In genomic region chr9:107368302-107368701, GRCm38 (mm10) we compare ENCODE assay signal across 21 mouse cellular contexts. TPM values are rescaled to one million over a fixed set of nuclear protein-coding genes. Genes with fewer than 3 reads are reported as not detected.
DNase-seq lines count a peak whose midpoint lies in the region; ATAC-seq lines count a peak whose summit lies in the region.
"Had no signal": no experiment of that assay in that cellular context is flagged by ENCODE, and none has a peak within 500 bp of the region (broad histone marks: within the 10 kb centered on the region; RNA-seq: fewer than 3 reads in every experiment).

No protein-coding gene starts in this region.

- peaks cover 35% of the 10 kb centered on the region for H3K4me1 ChIP-seq in midbrain, embryonic 13.5 days (replicated peaks)
- peaks cover 10% of the 10 kb centered on the region; the same call in 1 of the 2 replicates for H3K4me1 ChIP-seq in midbrain, embryonic 15.5 days
- peaks cover 58% of the 10 kb centered on the region for H3K4me1 ChIP-seq in liver, embryonic 16.5 days (ENCODE audit: control insufficient read depth, low read depth, low read length)

- H3K4me3 ChIP-seq in midbrain, embryonic 13.5 days (replicated peaks): no peak overlapping the region
- H3K4me3 ChIP-seq in midbrain, embryonic 15.5 days: no peak overlapping the region
- H3K4me3 ChIP-seq in liver, embryonic 16.5 days (ENCODE audit: low read depth, low read length): no peak overlapping the region
- H3K4me3 ChIP-seq: gastrocnemius, adult 2 months; heart, embryonic 12.5 days; megakaryocyte, embryonic 14.5 days had no signal

- H3K9ac ChIP-seq in midbrain, embryonic 13.5 days (replicated peaks): 0 out of 2 replicates have a peak overlapping the region, but pooled peaks have one; percentile 19
- H3K9ac ChIP-seq in midbrain, embryonic 15.5 days: no peak overlapping the region
- H3K9ac ChIP-seq in liver, embryonic 16.5 days (ENCODE audit: low read depth, low read length): 0 out of 2 replicates have a peak overlapping the region, but pooled peaks have one; percentile 13
- H3K9ac ChIP-seq: heart, embryonic 12.5 days; hindbrain, embryonic 14.5 days had no signal

- H3K36me3 ChIP-seq in midbrain, embryonic 13.5 days: no peaks in the 10 kb centered on the region
- H3K36me3 ChIP-seq in midbrain, embryonic 15.5 days (replicated peaks): no peaks in the 10 kb centered on the region
- no peaks in the 10 kb centered on the region for H3K36me3 ChIP-seq in liver, embryonic 16.5 days (ENCODE audit: control insufficient read depth, insufficient read depth)
- H3K36me3 ChIP-seq: heart, embryonic 12.5 days had no signal

- H3K4me2 ChIP-seq in midbrain, embryonic 13.5 days (replicated peaks): no peak overlapping the region
- no peak overlapping the region for H3K4me2 ChIP-seq in midbrain, embryonic 15.5 days
- H3K4me2 ChIP-seq in liver, embryonic 16.5 days (ENCODE audit: low read depth, low read length): peak overlapping the region; percentile 10; the same call in 1 of the 2 replicates
- H3K4me2 ChIP-seq: heart, embryonic 12.5 days; hindbrain, embryonic 14.5 days had no signal

- H3K27me3 ChIP-seq in midbrain, embryonic 13.5 days: no peaks in the 10 kb centered on the region
- H3K27me3 ChIP-seq in midbrain, embryonic 15.5 days (replicated peaks): 0 out of 2 replicates have a peak, but pooled peaks cover 3% of the 10 kb centered on the region
- no peaks in the 10 kb centered on the region; the same call in 1 of the 2 replicates for H3K27me3 ChIP-seq in liver, embryonic 16.5 days (ENCODE audit: control insufficient read depth, insufficient read depth, low read depth, low read length)
- H3K27me3 ChIP-seq: heart, embryonic 12.5 days had no signal

- 96% methylated on average over 1 of the region's 1 CpGs for WGBS in midbrain, embryonic 13.5 days
- WGBS in midbrain, embryonic 15.5 days: 86% methylated on average over 1 of the region's 1 CpGs
- WGBS in liver, embryonic 16.5 days (ENCODE audit: insufficient replicate concordance): 50% methylated on average over 1 of the region's 1 CpGs

- H3K27ac ChIP-seq in midbrain, embryonic 13.5 days: peak overlapping the region; percentile 82; the same call in 1 of the 2 replicates
- no peak overlapping the region for H3K27ac ChIP-seq in midbrain, embryonic 15.5 days
- peak overlapping the region; percentile 96 for H3K27ac ChIP-seq in liver, embryonic 16.5 days (ENCODE audit: low read length)
- H3K27ac ChIP-seq: gastrocnemius, adult 2 months; hindbrain, embryonic 14.5 days had no signal

- DNase-seq in cerebellum, adult 9-11 months: peak; percentile 11
- DNase-seq in cerebellum, postnatal 36 days: no peak
- peak; percentile 72 for DNase-seq in liver
- no peak for DNase-seq in right cerebral cortex, postnatal 10 days (ENCODE audit: low spot score in 2 of 2)
- no peak for DNase-seq in lung, postnatal 14 days
- DNase-seq: adrenal gland, adult 8-10 months; cerebellum, adult 9-10 months; gastrocnemius, adult 2 months; kidney, adult 2 months; kidney, postnatal 10 days; lung, adult 18-20 months; right cerebral cortex, postnatal 14 days; thymus, postnatal 14 days had no signal

- ATAC-seq in midbrain, embryonic 13.5 days: no peak
- ATAC-seq in midbrain, embryonic 15.5 days (replicated peaks): no peak
- ATAC-seq in liver, embryonic 16.5 days (ENCODE audit: low read depth): peak; percentile 35
- ATAC-seq: activated CD4-positive, CD25-positive, alpha-beta regulatory T cell, adult 4 months; forebrain, embryonic 14.5 days had no signal

- no peaks in the 10 kb centered on the region for H3K9me3 ChIP-seq in midbrain, embryonic 13.5 days
- H3K9me3 ChIP-seq in midbrain, embryonic 15.5 days: no peaks in the 10 kb centered on the region
- no peaks in the 10 kb centered on the region for H3K9me3 ChIP-seq in liver, embryonic 16.5 days (replicated peaks; ENCODE audit: control insufficient read depth, low read length)
- H3K9me3 ChIP-seq: heart, embryonic 12.5 days; megakaryocyte, embryonic 14.5 days had no signal

RNA-seq across cellular contexts. Expression of gene 6430571L13Rik, which starts 27.9 kb away (rescaled TPM):
- 6.4 and 8.2 TPM in 2 replicates for polyA plus RNA-seq in midbrain, embryonic 13.5 days (2015; fragmentation: Nextera tagmentation; extraction: Ambion mirVana)
- 9.7 TPM in 2 replicates for polyA plus RNA-seq in midbrain, embryonic 15.5 days (2015; fragmentation: Nextera tagmentation; extraction: Ambion mirVana)
- polyA plus RNA-seq in liver, embryonic 16.5 days (2015; fragmentation: Nextera tagmentation; extraction: Ambion mirVana): 0.07 and 0.18 TPM in 2 replicates

RNA-seq across cellular contexts. Expression of gene Hemk1, which starts 30.2 kb away (rescaled TPM):
- 17.5 and 18.1 TPM in 2 replicates for polyA plus RNA-seq in midbrain, embryonic 13.5 days (2015; fragmentation: Nextera tagmentation; extraction: Ambion mirVana)
- 20.1 and 21.1 TPM in 2 replicates for polyA plus RNA-seq in midbrain, embryonic 15.5 days (2015; fragmentation: Nextera tagmentation; extraction: Ambion mirVana)
- polyA plus RNA-seq in liver, embryonic 16.5 days (2015; fragmentation: Nextera tagmentation; extraction: Ambion mirVana): 2.9 TPM in 2 replicates

RNA-seq across cellular contexts. Expression of gene Cacna2d2, which starts 31.1 kb away (rescaled TPM):
- polyA plus RNA-seq in midbrain, embryonic 13.5 days (2015; fragmentation: Nextera tagmentation; extraction: Ambion mirVana): 5.9 and 7.1 TPM in 2 replicates
- 10.2 and 10.3 TPM in 2 replicates for polyA plus RNA-seq in midbrain, embryonic 15.5 days (2015; fragmentation: Nextera tagmentation; extraction: Ambion mirVana)
- not detected in 2 replicates for polyA plus RNA-seq in liver, embryonic 16.5 days (2015; fragmentation: Nextera tagmentation; extraction: Ambion mirVana)

Comparison
In these comparisons a context has a peak if more than half of its experiments do, and no peak if none do; other contexts are left out.
1. DNase-seq: peak in cerebellum, adult 9-11 months (single experiment) and liver (single experiment); none in cerebellum, postnatal 36 days (0 of 2), right cerebral cortex, postnatal 10 days (0 of 2) and lung, postnatal 14 days (single experiment).